Mouse (Mus musculus) thymus, postnatal 4 days (tissue): ENCODE measurements at regions not wholly inside any gene's neighbourhood (a gene's known extent, or its start where the extent isn't known, plus 50 kb on each side); places are given as distances from the start of the nearest gene placed in this dataset.
"Not testable (repeated sequence)": the region's sequence is repeated elsewhere in the genome, so short reads cannot be mapped to it uniquely, and the experiment has no call there.

Source experiments
- DNase-seq: peaks from one replicate; pipeline ENCODE4 v3.0.0; 2021

GRCm38 (mm10) chr14:66584699-66585098 lies 575.7 kb upstream of the Gulo start:
- no peak for DNase-seq

GRCm38 (mm10) chr14:66579904-66580492 lies 571.0 kb upstream of the Gulo start:
- DNase-seq: no peak

GRCm38 (mm10) chr14:66566600-66566999 lies 557.6 kb upstream of the Gulo start:
- no peak for DNase-seq

GRCm38 (mm10) chr14:66562744-66563143 lies 553.7 kb upstream of the Gulo start:
- DNase-seq: no peak

GRCm38 (mm10) chr14:66561715-66562114 lies 552.7 kb upstream of the Gulo start:
- DNase-seq: no peak

- no peak for DNase-seq
These were observed 552.1 kb upstream of the Gulo start for GRCm38 (mm10) chr14:66561042-66561590.

GRCm38 (mm10) chr14:66558393-66558792 lies 549.4 kb upstream of the Gulo start:
- no peak for DNase-seq

GRCm38 (mm10) chr14:66557631-66558030 lies 548.6 kb upstream of the Gulo start:
- no peak for DNase-seq

- DNase-seq: no peak
These were observed 529.5 kb upstream of the Gulo start for GRCm38 (mm10) chr14:66538498-66538897.

GRCm38 (mm10) chr14:66534671-66535070 lies 525.7 kb upstream of the Gulo start:
- DNase-seq: no peak

- DNase-seq: no peak
These were observed 519.1 kb upstream of the Gulo start for GRCm38 (mm10) chr14:66528135-66528534.

GRCm38 (mm10) chr14:66527061-66527460 lies 518.1 kb upstream of the Gulo start:
- DNase-seq: no peak

- no peak for DNase-seq
These were observed 513.9 kb upstream of the Gulo start for GRCm38 (mm10) chr14:66522856-66523400.

- no peak for DNase-seq
These were observed 513.0 kb upstream of the Gulo start for GRCm38 (mm10) chr14:66521836-66522629.

GRCm38 (mm10) chr14:66516770-66517169 lies 507.8 kb upstream of the Gulo start:
- DNase-seq: no peak

GRCm38 (mm10) chr14:66510750-66511149 lies 501.7 kb upstream of the Gulo start:
- DNase-seq: no peak

- DNase-seq: no peak
These were observed 501.2 kb upstream of the Gulo start for GRCm38 (mm10) chr14:66510218-66510617.

- no peak for DNase-seq
These were observed 500.7 kb upstream of the Gulo start for GRCm38 (mm10) chr14:66509706-66510105.

GRCm38 (mm10) chr14:66501995-66502394 lies 493.0 kb upstream of the Gulo start:
- DNase-seq: no peak

- peak; percentile 11 for DNase-seq
These were observed 490.9 kb upstream of the Gulo start for GRCm38 (mm10) chr14:66499896-66500295.

- DNase-seq: no peak
These were observed 486.1 kb upstream of the Gulo start for GRCm38 (mm10) chr14:66495146-66495545.

- DNase-seq: no peak
These were observed 485.5 kb upstream of the Gulo start for GRCm38 (mm10) chr14:66494518-66494923.

- DNase-seq: no peak
These were observed 484.7 kb upstream of the Gulo start for GRCm38 (mm10) chr14:66493691-66494121.

GRCm38 (mm10) chr14:66484751-66485150 lies 475.7 kb upstream of the Gulo start:
- not testable (repeated sequence) for DNase-seq
